Mouse (Mus musculus): Measurements from ENCODE around the gene Mgam.

Mgam gene

GRCm38 (mm10) chr6:40628406-40629000, at the start of gene Mgam:
Gene Mgam (plus strand): TSS chr6:40628831.
- no peak for TF ChIP-seq GATA4 (IDR thresholded peaks at IDR 0.05; ENCODE audit: insufficient replicate concordance, low read length)

- no peak for TF ChIP-seq GATA4 (IDR thresholded peaks at IDR 0.05; ENCODE audit: insufficient replicate concordance, low read length)
Measured at GRCm38 (mm10) chr6:40584336-40584735, 44.3 kb upstream of the Mgam start.

- TF ChIP-seq GATA4 (IDR thresholded peaks at IDR 0.05; ENCODE audit: insufficient replicate concordance, low read length): no peak
Measured at GRCm38 (mm10) chr6:40585645-40586044, 43.0 kb upstream of the Mgam start, which contains the start of gene Clec5a. Gene Clec5a (minus strand): TSS chr6:40585821.

- TF ChIP-seq GATA4 (IDR thresholded peaks at IDR 0.05; ENCODE audit: insufficient replicate concordance, low read length): no peak
Measured at GRCm38 (mm10) chr6:40588346-40588745, 40.3 kb upstream of the Mgam start.

DNA sequence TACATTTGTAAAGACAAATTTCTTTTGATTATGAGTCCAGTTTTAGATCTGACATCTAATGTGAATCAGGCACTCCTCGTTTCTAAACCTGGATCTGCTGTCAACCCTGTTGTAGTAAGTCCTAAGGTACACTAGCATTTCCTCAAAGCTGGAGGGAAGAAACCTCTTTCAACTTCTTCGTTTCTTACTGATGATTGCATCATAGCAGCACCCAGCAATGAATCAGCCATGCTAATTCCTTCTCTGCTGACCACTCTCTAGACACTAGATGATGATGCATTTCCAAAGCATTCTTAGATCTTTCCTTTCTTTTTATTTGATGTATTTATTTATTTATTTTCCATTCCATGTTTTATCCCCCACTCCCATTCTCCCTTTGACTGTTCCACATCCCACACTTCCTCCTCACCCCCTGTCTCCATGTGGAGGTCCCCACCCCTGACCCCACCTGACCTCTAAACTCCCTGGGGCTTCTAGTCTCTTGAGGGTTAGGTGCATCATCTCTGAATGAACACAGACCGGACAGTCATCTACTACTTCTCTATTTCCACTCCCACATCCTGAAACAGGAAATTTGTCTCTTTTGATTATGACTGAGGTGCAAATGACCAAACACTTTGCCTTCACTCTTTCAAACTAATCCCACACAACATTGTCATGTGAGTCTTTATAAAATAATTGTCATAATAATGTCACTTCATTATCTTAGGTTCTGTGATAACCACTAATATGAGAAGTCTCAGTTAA, 33.7 kb upstream of the Mgam start:
- no peak for TF ChIP-seq GATA4 (IDR thresholded peaks at IDR 0.05; ENCODE audit: insufficient replicate concordance, low read length)

GRCm38 (mm10) chr6:40607431-40607830, 21.2 kb upstream of the Mgam start:
- no peak for TF ChIP-seq GATA4 (IDR thresholded peaks at IDR 0.05; ENCODE audit: insufficient replicate concordance, low read length)

DNA sequence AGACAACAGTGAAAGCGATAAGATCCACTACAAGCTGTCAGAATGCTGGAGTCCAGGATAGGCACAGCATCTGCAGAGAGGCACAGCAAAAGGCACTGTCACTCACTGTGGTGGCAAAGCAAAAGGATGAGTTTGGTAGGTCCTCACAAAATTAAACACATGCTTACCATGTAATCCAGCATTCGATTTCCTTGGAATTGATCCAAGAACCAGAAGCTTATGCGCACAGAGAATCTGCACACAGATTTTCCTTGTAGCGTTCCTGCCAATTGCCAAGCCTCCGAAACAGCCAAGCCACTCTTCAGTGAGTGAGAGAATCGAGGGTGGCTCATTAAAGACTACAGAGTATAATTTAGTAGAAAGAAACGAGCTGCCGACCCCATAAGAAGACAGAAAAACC, 18.4 kb upstream of the Mgam start:
- TF ChIP-seq GATA4 (IDR thresholded peaks at IDR 0.05; ENCODE audit: insufficient replicate concordance, low read length): no peak

GRCm38 (mm10) chr6:40613260-40613852, 15.3 kb upstream of the Mgam start, which contains the start of gene Tas2r138:
Gene Tas2r138 (minus strand): TSS chr6:40613310.
- TF ChIP-seq GATA4 (IDR thresholded peaks at IDR 0.05; ENCODE audit: insufficient replicate concordance, low read length): no peak

- TF ChIP-seq GATA4 (IDR thresholded peaks at IDR 0.05; ENCODE audit: insufficient replicate concordance, low read length): no peak
Measured at GRCm38 (mm10) chr6:40617965-40618364, 10.7 kb upstream of the Mgam start.

DNA sequence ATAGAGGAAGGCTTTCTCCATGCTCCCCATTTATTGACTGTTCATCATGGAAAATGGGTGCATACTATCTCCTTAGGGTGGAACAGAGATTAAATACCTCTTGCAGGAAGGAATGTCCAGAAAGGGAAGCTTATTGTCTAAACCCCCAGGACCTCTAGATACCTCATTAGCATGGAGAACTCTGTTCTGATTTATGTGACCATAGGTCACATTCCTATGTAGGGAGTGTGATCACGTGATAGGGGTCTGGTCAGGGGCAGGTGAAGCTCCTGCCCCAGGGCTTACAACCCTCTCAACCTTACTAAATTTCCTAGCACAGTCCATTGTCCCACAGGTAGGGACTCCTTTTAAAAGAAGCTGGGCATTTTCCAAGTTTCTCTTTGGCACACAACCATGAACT, 2.5 kb upstream of the Mgam start:
- no peak for TF ChIP-seq GATA4 (IDR thresholded peaks at IDR 0.05; ENCODE audit: insufficient replicate concordance, low read length)

GRCm38 (mm10) chr6:40634640-40635071, 6.0 kb downstream of the Mgam start:
- no peak for TF ChIP-seq GATA4 (IDR thresholded peaks at IDR 0.05; ENCODE audit: insufficient replicate concordance, low read length)

- TF ChIP-seq GATA4 (IDR thresholded peaks at IDR 0.05; ENCODE audit: insufficient replicate concordance, low read length): no peak
Measured at GRCm38 (mm10) chr6:40635559-40635958, 6.9 kb downstream of the Mgam start.

DNA sequence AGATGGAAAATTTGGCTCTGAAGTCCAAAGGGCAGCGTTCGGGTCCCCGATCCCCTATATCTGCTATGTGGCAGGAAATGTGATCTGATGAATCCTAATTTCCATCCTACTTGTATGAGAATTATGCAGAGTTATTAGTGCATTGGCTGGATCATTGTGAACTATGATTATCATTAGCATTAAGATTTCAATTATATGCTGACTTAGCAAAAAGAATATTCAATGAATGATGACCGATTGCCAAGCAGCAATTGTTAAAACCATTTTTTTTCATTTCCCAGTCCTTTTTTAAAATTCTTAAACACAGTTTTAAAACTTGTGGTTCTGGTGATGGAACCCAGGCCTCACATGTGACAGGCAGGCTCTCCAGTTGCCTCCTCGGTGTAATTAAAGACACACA, 9.1 kb downstream of the Mgam start:
- TF ChIP-seq GATA4 (IDR thresholded peaks at IDR 0.05; ENCODE audit: insufficient replicate concordance, low read length): no peak

GRCm38 (mm10) chr6:40640710-40641538, 12.3 kb downstream of the Mgam start:
- TF ChIP-seq GATA4 (IDR thresholded peaks at IDR 0.05; ENCODE audit: insufficient replicate concordance, low read length): no peak

DNA sequence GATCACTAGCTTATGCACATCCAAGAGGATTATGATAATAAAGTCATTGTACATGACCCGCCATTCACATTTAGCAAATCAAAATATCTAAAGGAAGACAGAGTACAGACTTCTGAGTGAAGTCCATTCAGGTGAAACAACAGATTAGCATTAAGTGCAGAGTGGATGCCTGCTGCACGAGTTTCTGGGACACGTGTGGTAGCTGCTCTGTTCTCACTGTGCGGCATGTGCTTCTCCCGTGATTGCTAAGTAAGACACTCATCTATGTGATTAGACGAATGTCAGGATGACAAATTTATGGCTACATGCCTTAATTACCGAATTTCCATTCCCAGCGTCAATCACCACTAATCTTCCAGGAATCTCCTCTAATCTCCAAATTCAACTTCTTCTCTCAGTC, 17.1 kb downstream of the Mgam start:
- no peak for TF ChIP-seq GATA4 (IDR thresholded peaks at IDR 0.05; ENCODE audit: insufficient replicate concordance, low read length)

Data from liver, adult (tissue).